Mouse (Mus musculus) ES-Bruce4 (cell line): ENCODE data around the gene Rab31.

Source experiments
- CTCF ChIP-seq: IDR thresholded peaks from one replicate; pipeline ENCODE4 v1.8.1; 2011; ENCODE audit warnings: low read depth, low read length
- EP300 ChIP-seq: IDR thresholded peaks from 2 replicates; pipeline ENCODE4 v1.6.1; 2011; ENCODE audit warnings: low read depth, low read length; ENCODE audit not compliant: insufficient read depth

- TF ChIP-seq CTCF (no peak), EP300 (no peak)
These were observed 62.0 kb downstream of the Rab31 start for GRCm38 (mm10) chr17:65710576-65710975.
